Mouse (Mus musculus): ENCODE measurements at regions not wholly inside any gene's neighbourhood (a gene's known extent, or its start where the extent isn't known, plus 50 kb on each side); places are given as distances from the start of the nearest gene placed in this dataset.

GRCm38 (mm10) chr10:126775946-126776345 is 125.2 kb downstream of the Atp23 start:
- TF ChIP-seq POLR2A (IDR thresholded peaks at IDR 0.05; ENCODE audit: control insufficient read depth, low read depth, low read length) = no peak
- no peak for TF ChIP-seq CTCF (IDR thresholded peaks at IDR 0.05; ENCODE audit: control insufficient read depth, insufficient read depth, insufficient replicate concordance, low read depth, low read length)
- Histone ChIP-seq H3K4me3 (ENCODE audit: control insufficient read depth, low read depth, low read length) (no peak overlapping the region), H3K36me3 (ENCODE audit: control insufficient read depth, insufficient read depth, low read length) (no peaks in the 10 kb centered on the region), H3K27ac (ENCODE audit: control insufficient read depth, insufficient read depth, low read depth, low read length) (no peak overlapping the region), H3K4me1 (ENCODE audit: control insufficient read depth, insufficient read depth, low read length) (no peaks in the 10 kb centered on the region), H3K27me3 (ENCODE audit: control insufficient read depth, insufficient read depth, low read length) (no peaks in the 10 kb centered on the region)

- Histone ChIP-seq H3K27me3 (ENCODE audit: control insufficient read depth, insufficient read depth, low read length) (no peaks in the 10 kb centered on the region), H3K27ac (ENCODE audit: control insufficient read depth, insufficient read depth, low read depth, low read length) (no peak overlapping the region), H3K4me3 (ENCODE audit: control insufficient read depth, low read depth, low read length) (no peak overlapping the region), H3K4me1 (ENCODE audit: control insufficient read depth, insufficient read depth, low read length) (no peaks in the 10 kb centered on the region), H3K36me3 (ENCODE audit: control insufficient read depth, insufficient read depth, low read length) (no peaks in the 10 kb centered on the region)
- TF ChIP-seq CTCF (IDR thresholded peaks at IDR 0.05; ENCODE audit: control insufficient read depth, insufficient read depth, insufficient replicate concordance, low read depth, low read length) = no peak
- no peak for TF ChIP-seq POLR2A (IDR thresholded peaks at IDR 0.05; ENCODE audit: control insufficient read depth, low read depth, low read length)
These were observed 130.6 kb downstream of the Atp23 start for GRCm38 (mm10) chr10:126770446-126771020.

- H3K36me3 ChIP-seq (ENCODE audit: control insufficient read depth, insufficient read depth, low read length) = no peaks in the 10 kb centered on the region
- H3K4me3 ChIP-seq (ENCODE audit: control insufficient read depth, low read depth, low read length) = no peak overlapping the region
- no peak for TF ChIP-seq POLR2A (IDR thresholded peaks at IDR 0.05; ENCODE audit: control insufficient read depth, low read depth, low read length)
- TF ChIP-seq CTCF (IDR thresholded peaks at IDR 0.05; ENCODE audit: control insufficient read depth, insufficient read depth, insufficient replicate concordance, low read depth, low read length) = no peak
- no peak overlapping the region for H3K27ac ChIP-seq (ENCODE audit: control insufficient read depth, insufficient read depth, low read depth, low read length)
- H3K4me1 ChIP-seq (ENCODE audit: control insufficient read depth, insufficient read depth, low read length) = no peaks in the 10 kb centered on the region
- no peaks in the 10 kb centered on the region for H3K27me3 ChIP-seq (ENCODE audit: control insufficient read depth, insufficient read depth, low read length)
These were observed 135.5 kb downstream of the Atp23 start for GRCm38 (mm10) chr10:126765648-126766047.

DNA sequence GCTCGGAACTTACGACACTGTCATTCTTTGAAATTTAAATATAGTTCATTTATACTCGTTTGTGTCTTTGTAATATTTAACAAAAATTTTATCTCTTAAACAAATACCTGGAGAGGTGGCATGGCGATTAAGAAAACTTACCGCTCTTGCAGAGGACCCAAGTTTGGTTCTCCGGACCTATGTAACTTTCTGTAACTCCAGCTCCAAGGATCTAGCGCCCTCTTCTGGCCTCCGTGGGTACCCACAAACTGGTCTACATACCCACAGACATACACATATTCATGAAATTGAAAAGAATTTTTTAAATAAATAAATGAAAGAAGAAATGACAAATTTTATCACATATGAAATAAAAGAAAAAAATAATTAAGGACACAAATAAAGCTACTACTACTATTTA is 136.4 kb downstream of the Atp23 start:
- TF ChIP-seq POLR2A (IDR thresholded peaks at IDR 0.05; ENCODE audit: control insufficient read depth, low read depth, low read length) (no peak), CTCF (IDR thresholded peaks at IDR 0.05; ENCODE audit: control insufficient read depth, insufficient read depth, insufficient replicate concordance, low read depth, low read length) (peak; percentile 11; the same call in 1 of the 2 replicates)
- Histone ChIP-seq H3K4me3 (ENCODE audit: control insufficient read depth, low read depth, low read length) (no peak overlapping the region), H3K4me1 (ENCODE audit: control insufficient read depth, insufficient read depth, low read length) (no peaks in the 10 kb centered on the region), H3K36me3 (ENCODE audit: control insufficient read depth, insufficient read depth, low read length) (no peaks in the 10 kb centered on the region), H3K27me3 (ENCODE audit: control insufficient read depth, insufficient read depth, low read length) (no peaks in the 10 kb centered on the region), H3K27ac (ENCODE audit: control insufficient read depth, insufficient read depth, low read depth, low read length) (no peak overlapping the region)

DNA sequence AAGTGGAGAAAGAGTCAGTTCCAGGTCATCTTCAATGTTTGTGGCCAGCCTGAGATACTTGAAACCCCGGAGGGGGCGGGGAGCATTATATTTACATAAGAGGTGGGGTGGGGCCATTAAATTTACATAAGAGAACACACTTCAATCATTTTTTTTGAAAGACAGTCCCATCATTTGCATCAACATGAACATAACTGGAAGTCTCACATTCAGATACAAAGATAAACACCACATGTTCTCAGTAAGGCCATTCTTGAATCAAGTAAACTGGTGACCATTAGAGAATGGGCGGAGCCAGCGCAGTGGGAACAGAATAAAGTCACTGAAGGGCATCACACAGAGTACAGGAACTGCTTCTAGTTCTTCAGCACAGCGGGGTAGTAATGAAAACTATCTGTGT is 137.2 kb downstream of the Atp23 start:
- no peaks in the 10 kb centered on the region for H3K27me3 ChIP-seq (ENCODE audit: control insufficient read depth, insufficient read depth, low read length)
- no peak overlapping the region for H3K4me3 ChIP-seq (ENCODE audit: control insufficient read depth, low read depth, low read length)
- TF ChIP-seq CTCF (IDR thresholded peaks at IDR 0.05; ENCODE audit: control insufficient read depth, insufficient read depth, insufficient replicate concordance, low read depth, low read length) = no peak
- no peak for TF ChIP-seq POLR2A (IDR thresholded peaks at IDR 0.05; ENCODE audit: control insufficient read depth, low read depth, low read length)
- H3K27ac ChIP-seq (ENCODE audit: control insufficient read depth, insufficient read depth, low read depth, low read length) = no peak overlapping the region
- no peaks in the 10 kb centered on the region for H3K4me1 ChIP-seq (ENCODE audit: control insufficient read depth, insufficient read depth, low read length)
- no peaks in the 10 kb centered on the region for H3K36me3 ChIP-seq (ENCODE audit: control insufficient read depth, insufficient read depth, low read length)

GRCm38 (mm10) chr10:126758682-126759081 is 142.5 kb downstream of the Atp23 start:
- no peak overlapping the region for H3K27ac ChIP-seq (ENCODE audit: control insufficient read depth, insufficient read depth, low read depth, low read length)
- peaks cover 2% of the 10 kb centered on the region; the same call in 1 of the 2 replicates for H3K4me1 ChIP-seq (ENCODE audit: control insufficient read depth, insufficient read depth, low read length)
- H3K4me3 ChIP-seq (ENCODE audit: control insufficient read depth, low read depth, low read length) = no peak overlapping the region
- TF ChIP-seq POLR2A (IDR thresholded peaks at IDR 0.05; ENCODE audit: control insufficient read depth, low read depth, low read length) (no peak), CTCF (IDR thresholded peaks at IDR 0.05; ENCODE audit: control insufficient read depth, insufficient read depth, insufficient replicate concordance, low read depth, low read length) (no peak)
- H3K36me3 ChIP-seq (ENCODE audit: control insufficient read depth, insufficient read depth, low read length) = no peaks in the 10 kb centered on the region
- no peaks in the 10 kb centered on the region for H3K27me3 ChIP-seq (ENCODE audit: control insufficient read depth, insufficient read depth, low read length)

DNA sequence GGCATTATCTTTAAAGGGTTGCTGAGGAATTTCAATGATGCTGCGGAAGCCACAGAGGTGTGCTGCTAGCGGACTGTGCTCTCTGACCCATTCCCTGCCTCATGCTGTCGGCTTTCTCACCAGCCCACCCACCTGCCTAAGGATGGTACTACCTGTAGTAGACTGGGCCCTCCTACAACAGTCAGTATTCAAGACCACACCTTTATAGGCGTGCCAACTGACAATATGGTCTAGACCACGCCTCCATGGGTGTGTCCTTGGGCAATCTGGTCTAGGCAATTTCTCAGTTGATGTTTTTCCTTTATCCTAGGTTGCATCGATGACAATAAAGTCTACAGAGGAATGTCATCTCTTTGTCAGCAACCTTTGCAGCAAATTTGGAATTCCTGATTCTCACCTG is 148.0 kb downstream of the Atp23 start:
- no peak overlapping the region for H3K4me3 ChIP-seq (ENCODE audit: control insufficient read depth, low read depth, low read length)
- no peaks in the 10 kb centered on the region for H3K36me3 ChIP-seq (ENCODE audit: control insufficient read depth, insufficient read depth, low read length)
- H3K27me3 ChIP-seq (ENCODE audit: control insufficient read depth, insufficient read depth, low read length) = no peaks in the 10 kb centered on the region
- no peak overlapping the region for H3K27ac ChIP-seq (ENCODE audit: control insufficient read depth, insufficient read depth, low read depth, low read length)
- TF ChIP-seq CTCF (IDR thresholded peaks at IDR 0.05; ENCODE audit: control insufficient read depth, insufficient read depth, insufficient replicate concordance, low read depth, low read length) (no peak), POLR2A (IDR thresholded peaks at IDR 0.05; ENCODE audit: control insufficient read depth, low read depth, low read length) (no peak)
- peaks cover 2% of the 10 kb centered on the region; the same call in 1 of the 2 replicates for H3K4me1 ChIP-seq (ENCODE audit: control insufficient read depth, insufficient read depth, low read length)
